Comparison of ENCODE assay signal across 17 mouse cellular contexts in the genomic region with DNA sequence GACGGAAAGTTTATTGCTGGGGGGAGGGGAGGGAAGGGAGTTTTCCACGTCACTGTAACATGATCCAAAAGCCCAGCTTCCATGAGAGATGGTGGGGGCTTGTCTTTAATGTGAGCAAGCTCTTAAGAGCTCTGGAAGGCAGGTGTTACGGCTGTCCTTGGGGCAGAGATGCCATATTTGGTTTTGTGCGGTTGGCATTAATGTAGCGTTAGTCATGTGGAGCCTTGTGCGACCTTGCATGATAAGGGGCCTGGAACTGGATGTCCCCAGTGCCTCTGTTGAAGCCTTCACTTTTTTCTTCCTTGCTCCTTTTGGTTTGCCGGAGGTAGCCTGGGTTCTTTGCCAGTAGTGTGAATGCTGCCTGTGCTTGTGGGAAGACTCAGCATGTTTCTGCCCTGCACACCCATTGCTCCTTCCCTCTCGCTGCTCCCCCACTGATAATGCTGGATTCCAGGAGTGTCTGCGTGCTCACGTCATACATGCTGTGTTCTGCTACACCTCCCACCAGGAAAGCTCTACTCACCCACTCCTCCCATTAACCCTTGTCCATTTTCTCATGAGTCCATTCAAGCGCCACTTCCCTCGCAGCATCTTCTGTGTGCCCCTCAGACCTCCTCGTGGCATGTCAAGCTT.
DNase-seq lines count a peak whose midpoint lies in the region; ATAC-seq and TF ChIP-seq lines count a peak whose summit lies in the region.
"Had no signal": no experiment of that assay in that cellular context is flagged by ENCODE, and none has a peak within 500 bp of the region (broad histone marks: within the 10 kb centered on the region; RNA-seq: fewer than 3 reads in every experiment).

No protein-coding gene starts in this region.

- TF ChIP-seq CTCF in liver, postnatal 0 days (IDR thresholded peaks at IDR 0.05; ENCODE audit: low read depth), result no peak

- ATAC-seq in liver, postnatal 0 days, result peak; percentile 25; the same call in 1 of the 2 replicates
- ATAC-seq in liver, embryonic 12.5 days, result no peak
- no peak for ATAC-seq in heart, embryonic 13.5 days (ENCODE audit: extremely low read depth, insufficient number of reproducible peaks, low FRiP score, low TSS enrichment)
- ATAC-seq: forebrain, embryonic 15.5 days; hindbrain, postnatal 0 days; Patski had no signal

- peak overlapping the region; percentile 39; the same call in 1 of the 2 replicates for H3K27ac ChIP-seq in liver, postnatal 0 days (ENCODE audit: low read depth)
- H3K27ac ChIP-seq in liver, embryonic 12.5 days, result no peak overlapping the region
- peak overlapping the region; percentile 82 for H3K27ac ChIP-seq in heart, embryonic 13.5 days (replicated peaks)
- H3K27ac ChIP-seq: embryonic facial prominence, embryonic 10.5 days; forebrain, embryonic 15.5 days; hindbrain, postnatal 0 days; kidney, postnatal 0 days; limb, embryonic 13.5 days; neural tube, embryonic 13.5 days had no signal

- H3K4me2 ChIP-seq in liver, postnatal 0 days (ENCODE audit: low read depth, low read length), result no peak overlapping the region
- no peak overlapping the region for H3K4me2 ChIP-seq in liver, embryonic 12.5 days
- peak overlapping the region; percentile 24; the same call in 1 of the 2 replicates for H3K4me2 ChIP-seq in heart, embryonic 13.5 days
- H3K4me2 ChIP-seq: forebrain, embryonic 15.5 days; limb, embryonic 13.5 days; neural tube, embryonic 13.5 days had no signal

- no peak overlapping the region for H3K9ac ChIP-seq in liver, postnatal 0 days (replicated peaks)
- no peak overlapping the region for H3K9ac ChIP-seq in liver, embryonic 12.5 days
- no peak overlapping the region for H3K9ac ChIP-seq in heart, embryonic 13.5 days
- H3K9ac ChIP-seq: forebrain, embryonic 15.5 days; limb, embryonic 13.5 days; neural tube, embryonic 13.5 days had no signal

- no peak overlapping the region for H3K4me3 ChIP-seq in liver, postnatal 0 days (ENCODE audit: low read depth, low read length)
- H3K4me3 ChIP-seq in liver, embryonic 12.5 days, result no peak overlapping the region
- no peak overlapping the region for H3K4me3 ChIP-seq in heart, embryonic 13.5 days
- H3K4me3 ChIP-seq: embryonic facial prominence, embryonic 10.5 days; erythroblast, embryonic 14.5 days; forebrain, embryonic 15.5 days; limb, embryonic 13.5 days; neural tube, embryonic 13.5 days had no signal

- WGBS in liver, postnatal 0 days (ENCODE audit: insufficient replicate concordance), result 79% methylated on average over 13 of the region's 13 CpGs
- 81% methylated on average over 13 of the region's 13 CpGs for WGBS in liver, embryonic 12.5 days (ENCODE audit: insufficient replicate concordance)
- 51% methylated on average over 13 of the region's 13 CpGs for WGBS in heart, embryonic 13.5 days

- H3K27me3 ChIP-seq in liver, postnatal 0 days (ENCODE audit: insufficient read depth, low read length), result no peaks in the 10 kb centered on the region
- no peaks in the 10 kb centered on the region for H3K27me3 ChIP-seq in liver, embryonic 12.5 days (replicated peaks)
- H3K27me3 ChIP-seq in heart, embryonic 13.5 days (replicated peaks), result no peaks in the 10 kb centered on the region
- H3K27me3 ChIP-seq: forebrain, embryonic 15.5 days; Patski had no signal

- H3K9me3 ChIP-seq in liver, postnatal 0 days (ENCODE audit: low read length), result no peaks in the 10 kb centered on the region
- H3K9me3 ChIP-seq in liver, embryonic 12.5 days (replicated peaks), result no peaks in the 10 kb centered on the region
- H3K9me3 ChIP-seq in heart, embryonic 13.5 days, result no peaks in the 10 kb centered on the region
- H3K9me3 ChIP-seq: embryonic facial prominence, embryonic 10.5 days; forebrain, embryonic 15.5 days; limb, embryonic 13.5 days; neural tube, embryonic 13.5 days had no signal

- DNase-seq in adrenal gland, adult 8-10 months, result peak; percentile 62
- no peak for DNase-seq in adrenal gland, postnatal 10 days
- no peak for DNase-seq in liver, postnatal 0 days
- peak; percentile 42 for DNase-seq in testis, postnatal 14 days (ENCODE audit: low spot score)
- DNase-seq in spleen, adult 18-20 months, result no peak
- no peak for DNase-seq in right cerebral cortex, postnatal 10 days (ENCODE audit: low spot score in 2 of 2)
- DNase-seq: cerebellum, postnatal 25 days had no signal

- H3K36me3 ChIP-seq in liver, postnatal 0 days (replicated peaks; ENCODE audit: insufficient read depth, low read length), result no peaks in the 10 kb centered on the region
- H3K36me3 ChIP-seq in liver, embryonic 12.5 days, result peaks cover 36% of the 10 kb centered on the region
- H3K36me3 ChIP-seq in heart, embryonic 13.5 days, result peaks cover 24% of the 10 kb centered on the region
- H3K36me3 ChIP-seq: forebrain, embryonic 15.5 days; neural tube, embryonic 13.5 days had no signal

- no peak for TF ChIP-seq EP300 in liver, postnatal 0 days (IDR thresholded peaks at IDR 0.05; ENCODE audit: low read depth)

- H3K4me1 ChIP-seq in liver, postnatal 0 days (ENCODE audit: insufficient read depth), result 0 out of 2 replicates have a peak, but pooled peaks cover 3% of the 10 kb centered on the region
- peaks cover 20% of the 10 kb centered on the region for H3K4me1 ChIP-seq in liver, embryonic 12.5 days
- peaks cover 66% of the 10 kb centered on the region for H3K4me1 ChIP-seq in heart, embryonic 13.5 days
- H3K4me1 ChIP-seq: forebrain, embryonic 15.5 days; neural tube, embryonic 13.5 days had no signal

Comparison
In these comparisons a context has a peak if more than half of its experiments do, and no peak if none do; other contexts are left out.
1. DNase-seq: peak in adrenal gland, adult 8-10 months (single experiment) and testis, postnatal 14 days (single experiment); none in adrenal gland, postnatal 10 days (single experiment), liver, postnatal 0 days (single experiment), spleen, adult 18-20 months (0 of 2) and right cerebral cortex, postnatal 10 days (0 of 2).